Mouse (Mus musculus) retina, postnatal 7 days (tissue): Measurements from ENCODE around the gene Sc5d.

Experiments used
- DNase-seq: peaks from one replicate; pipeline ENCODE4 v3.0.0-alpha.2; 2012; ENCODE audit warnings: low read depth, low spot score

The Sc5d gene

DNA sequence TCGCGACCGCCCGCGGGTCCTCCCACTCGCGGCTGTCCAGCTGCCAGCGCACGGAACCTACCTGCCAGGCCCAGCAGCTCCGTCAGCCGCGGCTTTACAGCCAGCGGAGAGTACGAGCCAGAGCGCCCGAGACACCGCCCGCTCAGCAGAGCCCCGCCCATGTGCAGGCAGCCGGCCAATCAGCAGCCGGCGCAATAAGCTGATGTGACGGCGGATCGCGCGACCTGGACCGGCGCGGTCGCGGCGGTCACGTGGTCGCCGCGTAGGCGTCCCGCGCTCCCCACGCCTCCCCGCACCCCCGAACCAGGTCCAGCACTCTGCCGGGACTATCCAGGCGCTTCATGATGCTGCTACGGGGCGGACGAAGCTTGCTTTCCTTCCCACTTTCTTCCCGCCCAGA is at the start of gene Sc5d:
Sc5d (minus strand) TSS at position 112 of the 400 bp plus-strand sequence.
- peak; percentile 84 for DNase-seq

DNA sequence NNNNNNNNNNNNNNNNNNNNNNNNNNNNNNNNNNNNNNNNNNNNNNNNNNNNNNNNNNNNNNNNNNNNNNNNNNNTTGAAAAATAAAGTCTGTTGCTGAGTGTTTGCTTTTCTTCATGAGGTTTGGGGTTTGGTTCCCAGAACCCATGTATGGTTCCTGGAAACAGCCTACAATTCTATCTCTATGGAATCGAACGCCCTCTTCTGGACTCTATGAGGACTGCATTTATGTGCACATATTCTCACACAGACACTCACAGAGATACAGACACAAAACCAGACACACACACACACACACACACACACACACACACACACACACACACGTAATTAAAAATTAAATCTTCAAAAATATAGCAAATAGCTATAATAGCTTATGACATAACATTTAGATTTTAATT is 47.3 kb upstream of the Sc5d start:
- no peak for DNase-seq

GRCm38 (mm10) chr9:42303894-42304293 is 39.8 kb upstream of the Sc5d start:
- no peak for DNase-seq

DNA sequence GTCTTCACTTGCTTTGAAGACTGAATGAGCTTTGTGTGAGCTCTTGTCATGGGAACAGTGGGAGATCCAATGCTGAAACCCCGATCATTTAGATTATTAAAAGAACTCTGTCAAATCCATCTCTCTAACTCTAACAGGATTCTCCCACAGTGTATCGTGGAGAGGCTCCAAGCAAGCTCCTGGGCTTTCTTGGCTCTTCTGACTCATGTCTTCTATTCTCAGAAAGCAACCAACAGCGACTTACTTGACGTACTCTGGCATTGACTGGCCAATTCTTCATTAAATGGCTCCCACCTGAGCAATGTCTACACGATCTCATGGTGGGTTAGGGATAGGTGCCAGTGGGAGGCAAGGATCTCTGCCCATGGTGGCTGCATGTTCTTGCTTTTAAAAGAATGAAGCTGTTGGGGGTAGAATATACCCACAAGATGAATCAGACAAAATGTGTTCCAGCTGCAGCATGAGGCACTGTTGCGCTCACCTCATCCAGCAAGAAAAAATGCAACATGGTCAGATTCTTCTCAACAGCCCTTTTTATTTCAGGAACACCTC is 37.1 kb upstream of the Sc5d start:
- no peak for DNase-seq

DNA sequence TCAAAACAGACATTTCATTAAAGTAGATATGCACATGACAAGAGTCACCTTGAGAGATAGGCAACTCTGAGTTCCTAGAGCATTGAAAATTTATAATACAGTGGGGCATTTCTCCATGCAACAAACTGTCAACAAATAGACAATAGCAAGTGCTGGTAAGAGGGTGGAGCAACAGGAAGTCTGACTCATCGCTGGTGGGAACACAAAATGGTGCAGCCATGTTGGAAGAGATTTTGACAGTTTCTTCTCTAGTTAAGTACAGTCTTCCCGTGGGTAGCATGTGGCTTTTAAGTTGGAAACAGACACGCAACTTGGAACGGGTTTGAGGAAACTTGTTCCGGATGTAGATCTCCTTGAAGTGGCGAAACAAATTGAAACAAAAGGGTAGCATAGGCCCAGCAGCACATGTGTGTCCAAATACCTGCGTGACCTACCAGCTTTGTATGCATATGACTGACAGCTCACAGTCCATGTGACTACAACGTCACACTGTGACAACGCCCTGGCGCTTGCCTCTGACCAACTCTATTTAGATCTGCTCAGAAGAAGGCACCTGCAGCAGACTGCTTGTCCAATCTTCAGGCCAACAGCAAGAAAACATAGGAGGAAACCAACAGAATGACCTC is 32.4 kb upstream of the Sc5d start:
- DNase-seq: no peak

DNA sequence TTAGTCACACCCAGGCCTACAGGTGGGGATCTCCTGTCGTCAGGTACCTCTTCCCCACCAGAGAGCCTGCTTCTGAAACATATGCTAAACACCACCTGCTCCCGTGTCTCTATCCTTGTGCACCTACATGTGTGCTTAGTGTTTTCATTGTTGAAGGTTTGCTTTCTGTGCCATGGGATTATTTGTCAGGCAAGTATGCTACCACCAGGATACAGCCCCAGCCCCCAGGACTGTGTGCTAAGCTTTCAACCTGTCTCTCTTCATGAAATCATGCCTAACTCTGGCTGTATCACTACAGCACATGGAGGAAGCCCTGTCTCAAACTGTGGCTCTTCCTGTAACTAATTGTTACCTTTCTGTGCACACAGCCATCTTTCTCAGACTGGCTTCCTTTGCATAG is 30.1 kb upstream of the Sc5d start:
- DNase-seq: no peak

DNA sequence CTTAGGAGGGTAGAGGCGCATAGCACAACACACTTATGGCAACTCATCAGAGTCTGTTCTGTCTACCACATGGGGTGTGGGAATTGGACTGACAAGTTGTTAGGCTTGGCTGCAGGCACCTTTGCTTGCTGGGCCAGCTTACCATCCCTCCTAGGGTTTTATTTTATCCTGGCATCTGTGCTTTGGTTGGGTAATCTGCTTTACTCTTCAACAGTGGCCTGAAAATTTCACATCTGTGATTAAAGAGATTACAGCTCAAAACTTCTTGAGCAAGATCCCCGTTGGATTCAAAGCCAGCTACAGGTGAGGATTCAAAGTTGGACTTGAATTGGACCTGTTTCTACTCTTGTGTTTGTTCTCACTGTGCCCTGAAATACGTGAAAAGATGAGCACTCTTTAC is 29.5 kb upstream of the Sc5d start:
- DNase-seq: no peak

DNA sequence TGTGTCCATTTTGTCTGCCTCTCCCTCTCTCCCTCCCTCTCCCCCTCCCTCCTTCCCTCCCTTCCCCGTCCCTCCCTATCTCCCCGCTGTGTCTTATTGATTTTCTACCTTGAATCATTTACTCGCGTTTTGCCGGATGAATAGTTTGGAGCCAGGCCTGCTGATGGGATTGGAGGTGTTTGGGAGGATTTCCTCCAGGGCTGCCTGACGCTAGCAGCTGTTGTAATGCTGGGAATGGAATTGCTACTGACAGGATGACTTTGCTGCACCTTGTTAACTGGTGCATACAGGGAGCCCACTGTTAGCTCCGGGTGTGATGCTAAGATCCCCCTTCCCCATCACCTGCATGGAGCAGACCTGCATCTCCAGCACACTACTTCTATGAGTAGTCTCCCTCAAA is 29.0 kb upstream of the Sc5d start:
- no peak for DNase-seq

GRCm38 (mm10) chr9:42279676-42280075 is 15.6 kb upstream of the Sc5d start:
- DNase-seq: no peak

GRCm38 (mm10) chr9:42278046-42278445 is 14.0 kb upstream of the Sc5d start:
- no peak for DNase-seq

- DNase-seq: no peak
Observed at GRCm38 (mm10) chr9:42277606-42278005, 13.6 kb upstream of the Sc5d start.

DNA sequence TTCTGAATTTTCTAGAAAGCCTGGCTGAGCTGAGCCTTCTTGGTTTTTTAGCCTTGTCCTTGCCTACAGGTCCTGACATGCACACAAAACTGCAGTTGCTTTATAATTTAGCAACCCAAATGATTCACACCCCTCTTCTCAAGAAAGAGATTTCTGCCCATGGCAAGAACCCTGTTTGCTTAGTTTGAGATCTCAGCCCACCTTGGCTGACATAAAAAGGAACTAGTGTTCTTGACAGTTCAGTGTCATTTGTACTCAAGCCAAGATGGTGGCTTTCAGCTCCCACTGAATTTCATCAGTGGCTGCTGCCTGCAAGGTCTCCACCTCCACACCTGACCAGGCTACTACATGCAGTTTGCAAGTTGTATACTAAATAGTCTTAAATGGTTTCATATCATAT is 13.1 kb upstream of the Sc5d start:
- DNase-seq: no peak

DNA sequence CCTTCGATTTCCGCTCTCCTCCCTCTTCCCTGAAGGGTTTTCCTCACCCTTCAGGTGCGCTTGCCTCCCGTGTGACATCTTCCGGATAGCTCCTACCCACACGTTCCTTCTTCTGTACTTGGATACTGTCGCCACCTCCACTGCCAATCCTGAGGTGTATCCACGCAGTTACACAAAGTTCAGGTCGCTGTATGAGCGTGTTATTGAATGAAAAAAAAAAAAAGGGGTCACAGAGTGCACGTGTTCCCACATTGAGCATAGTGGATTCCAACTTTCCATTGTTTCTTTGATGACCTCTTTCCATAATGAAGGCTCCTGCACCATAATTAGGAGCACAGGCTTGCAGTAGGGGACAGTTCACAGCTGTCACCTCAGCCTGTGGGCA is 11.7 kb upstream of the Sc5d start:
- DNase-seq: no peak

- DNase-seq: peak; percentile 16
Observed at GRCm38 (mm10) chr9:42275027-42275760, 11.1 kb upstream of the Sc5d start.

GRCm38 (mm10) chr9:42273682-42274296 is 9.7 kb upstream of the Sc5d start:
- no peak for DNase-seq

DNA sequence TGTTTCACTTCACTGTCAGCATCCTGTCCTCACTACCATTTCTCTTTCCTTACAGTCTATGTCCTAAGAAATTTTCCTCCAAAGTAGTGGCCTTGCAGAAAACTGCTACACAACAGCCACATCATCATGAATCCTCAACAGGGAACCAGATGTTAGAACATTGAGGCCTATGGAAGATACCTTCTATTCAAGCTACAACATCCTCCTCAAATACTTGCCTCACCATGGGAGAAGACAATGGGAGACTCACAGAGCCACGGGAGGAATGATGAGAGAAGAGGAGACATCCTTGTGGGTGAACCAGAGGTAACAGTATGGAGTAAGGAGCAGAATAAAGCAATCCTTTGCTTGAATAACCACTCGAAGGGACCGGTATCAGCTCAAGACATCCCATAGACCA is 9.1 kb upstream of the Sc5d start:
- no peak for DNase-seq

GRCm38 (mm10) chr9:42272690-42273089 is 8.6 kb upstream of the Sc5d start:
- no peak for DNase-seq

- DNase-seq: no peak
Observed at GRCm38 (mm10) chr9:42271456-42271855, 7.4 kb upstream of the Sc5d start.

- no peak for DNase-seq
Observed at GRCm38 (mm10) chr9:42270617-42271016, 6.6 kb upstream of the Sc5d start.

GRCm38 (mm10) chr9:42270081-42270480 is 6.0 kb upstream of the Sc5d start:
- no peak for DNase-seq

DNA sequence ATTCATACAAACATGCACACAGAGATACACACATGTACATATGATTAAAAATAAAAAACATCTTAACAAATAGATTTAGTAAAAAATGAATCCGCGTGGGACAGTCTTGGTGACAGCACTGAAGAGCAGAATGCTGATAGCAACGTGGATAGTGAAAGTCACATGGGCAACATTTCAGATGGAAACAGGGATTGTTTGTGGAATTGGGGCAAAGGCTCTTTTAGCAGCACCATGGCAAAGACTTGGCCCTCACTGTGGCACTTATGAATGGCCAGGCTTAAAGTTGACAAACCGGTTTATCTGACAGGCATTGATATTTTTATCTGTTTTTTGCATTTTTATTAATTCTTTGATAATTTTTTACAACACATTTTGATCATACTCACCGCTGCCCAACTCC is 4.3 kb upstream of the Sc5d start:
- DNase-seq: no peak

GRCm38 (mm10) chr9:42265309-42265708 is 1.3 kb upstream of the Sc5d start:
- DNase-seq: no peak

DNA sequence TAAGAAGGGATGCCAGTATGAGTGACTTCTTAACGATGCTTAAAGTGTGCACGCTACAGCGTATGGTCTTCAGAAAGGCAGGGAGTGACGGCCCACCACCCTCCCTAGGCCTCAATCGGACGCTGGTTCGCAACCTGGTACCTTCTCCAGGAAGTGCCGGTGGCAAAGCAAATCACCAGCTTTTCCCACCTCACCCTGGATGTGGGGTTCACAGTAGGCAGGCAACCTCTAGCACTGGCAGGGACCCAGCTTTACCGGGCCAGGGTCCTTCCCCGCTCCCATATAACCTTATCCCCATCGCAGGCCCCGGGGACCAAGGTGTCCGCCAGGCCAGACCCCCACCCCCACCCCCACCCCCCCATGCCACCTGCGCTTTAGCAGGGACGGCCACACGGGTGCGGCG is 346 bp downstream of the Sc5d start:
- DNase-seq: no peak
